Mouse (Mus musculus) CH12.LX (cell line): ENCODE measurements at regions not wholly inside any gene's neighbourhood (a gene's known extent, or its start where the extent isn't known, plus 50 kb on each side); places are given as distances from the start of the nearest gene placed in this dataset.

Source experiments
- DNase-seq: peaks from one replicate; pipeline ENCODE4 v3.0.0-alpha.2; 2013; ENCODE audit errors: extremely low read depth
- H3K27ac ChIP-seq: 2 replicates; pipeline ENCODE4 v1.5.1; 2012; ENCODE audit warnings: low read depth, mild to moderate bottlenecking, control low read depth, moderate library complexity; ENCODE audit not compliant: insufficient read depth
- H3K27me3 ChIP-seq: replicated peaks from 2 replicates; pipeline ENCODE3; 2012; ENCODE audit warnings: inconsistent platforms
- H3K36me3 ChIP-seq, 2 experiments: replicated peaks in 1 of 2; 2 replicates each; pipeline versions ENCODE3 to v1.6.1; 2012; ENCODE audit warnings: inconsistent platforms in 1 of 2, low read length in 1 of 2, mild to moderate bottlenecking in 1 of 2, mixed read lengths in 1 of 2, moderate library complexity in 1 of 2; ENCODE audit not compliant: control insufficient read depth in 1 of 2, insufficient read depth in 1 of 2
- H3K4me1 ChIP-seq, 2 experiments: 2 replicates each; pipeline ENCODE4 v1.6.1; 2012; ENCODE audit warnings: inconsistent platforms in 1 of 2, moderate library complexity in 1 of 2; ENCODE audit not compliant: insufficient read depth in 2 of 2, control insufficient read depth in 1 of 2
- H3K4me2 ChIP-seq: 2 replicates; pipeline ENCODE4 v1.6.1; 2012; ENCODE audit warnings: low read depth, mild to moderate bottlenecking, control low read depth; ENCODE audit not compliant: poor library complexity, insufficient read depth, severe bottlenecking
- H3K4me3 ChIP-seq, 3 experiments: fragments of 150-350 bp in 1 of 3; sonication (generic) in 1 of 3; replicated peaks in 1 of 3; 2 replicates each; pipeline versions ENCODE3 to v1.5.1; 2011 to 2012; ENCODE audit warnings: low read depth in 2 of 3, low read length in 2 of 3, mild to moderate bottlenecking in 2 of 3, moderate library complexity in 2 of 3, control low read depth in 1 of 3, improper control_type of control experiment in 1 of 3, inconsistent platforms in 1 of 3, mixed read lengths in 1 of 3; ENCODE audit not compliant: poor library complexity in 1 of 3
- H3K79me2 ChIP-seq: replicated peaks from 2 replicates; pipeline ENCODE4 v1.6.1; 2012; ENCODE audit warnings: mild to moderate bottlenecking, moderate library complexity; ENCODE audit not compliant: control insufficient read depth, poor library complexity, insufficient read depth, severe bottlenecking; ENCODE audit errors: extremely low read depth
- H3K9ac ChIP-seq: 2 replicates; pipeline ENCODE4 v1.6.1; 2012; ENCODE audit warnings: low read depth, mild to moderate bottlenecking, control low read depth, moderate library complexity; ENCODE audit not compliant: insufficient read depth
- H3K9me3 ChIP-seq: replicated peaks from 2 replicates; pipeline ENCODE3; 2012; ENCODE audit warnings: low read length, inconsistent platforms, mixed read lengths
- BHLHE40 ChIP-seq: IDR thresholded peaks from 2 replicates; pipeline ENCODE4 v1.6.1; 2011; ENCODE audit warnings: mild to moderate bottlenecking, low read depth, low read length, improper control_type of control experiment
- CHD1 ChIP-seq: IDR thresholded peaks from 2 replicates; pipeline ENCODE4 v1.6.1; 2012; ENCODE audit warnings: low read depth, low read length, improper control_type of control experiment, inconsistent platforms
- CHD2 ChIP-seq: IDR thresholded peaks from 2 replicates; pipeline ENCODE4 v1.6.1; 2011; ENCODE audit warnings: low read length, improper control_type of control experiment
- E2F4 ChIP-seq: IDR thresholded peaks from 2 replicates; pipeline ENCODE4 v1.6.1; 2011; ENCODE audit warnings: low read depth, low read length, improper control_type of control experiment; ENCODE audit not compliant: insufficient replicate concordance
- ELF1 ChIP-seq: IDR thresholded peaks from 2 replicates; pipeline ENCODE4 v1.6.1; 2014; ENCODE audit warnings: low read depth, mild to moderate bottlenecking, inconsistent platforms, low read length, improper control_type of control experiment
- EP300 ChIP-seq: IDR thresholded peaks from 2 replicates; pipeline ENCODE4 v1.6.1; 2011; ENCODE audit warnings: low read length, improper control_type of control experiment
- GABPA ChIP-seq: IDR thresholded peaks from 2 replicates; pipeline ENCODE4 v1.6.1; 2012; ENCODE audit warnings: low read depth, low read length, improper control_type of control experiment, inconsistent platforms; ENCODE audit not compliant: insufficient replicate concordance
- IRF4 ChIP-seq: IDR thresholded peaks from 2 replicates; pipeline ENCODE4 v1.6.1; 2014; ENCODE audit warnings: low read depth, mild to moderate bottlenecking, inconsistent platforms, low read length, improper control_type of control experiment
- JUND ChIP-seq: conservative IDR thresholded peaks from 2 replicates; pipeline ENCODE4 v1.6.1; 2011; ENCODE audit warnings: low read depth, low read length, improper control_type of control experiment
- KAT2A ChIP-seq: IDR thresholded peaks from 2 replicates; pipeline ENCODE4 v1.6.1; 2012; ENCODE audit warnings: low read length, improper control_type of control experiment, inconsistent platforms; ENCODE audit not compliant: insufficient replicate concordance
- MAX ChIP-seq: IDR thresholded peaks from 2 replicates; pipeline ENCODE4 v1.6.1; 2011; ENCODE audit warnings: low read length, improper control_type of control experiment
- MAZ ChIP-seq: IDR thresholded peaks from 2 replicates; pipeline ENCODE4 v1.6.1; 2012; ENCODE audit warnings: low read depth, mild to moderate bottlenecking, inconsistent platforms, low read length, improper control_type of control experiment, moderate library complexity
- MXI1 ChIP-seq: IDR thresholded peaks from 2 replicates; pipeline ENCODE4 v1.6.1; 2011; ENCODE audit warnings: mild to moderate bottlenecking, low read depth, low read length, improper control_type of control experiment
- MYC ChIP-seq: IDR thresholded peaks from 2 replicates; pipeline ENCODE4 v1.6.1; 2011; ENCODE audit warnings: low read depth, mild to moderate bottlenecking, improper control_type of control experiment, low read length
- NELFE ChIP-seq: IDR thresholded peaks from 2 replicates; pipeline ENCODE4 v1.6.1; 2011; ENCODE audit warnings: low read depth, low read length, improper control_type of control experiment
- PAX5 ChIP-seq: IDR thresholded peaks from 2 replicates; pipeline ENCODE4 v1.6.1; 2012; ENCODE audit warnings: low read length, inconsistent platforms, mixed read lengths
- POLR2A ChIP-seq: IDR thresholded peaks from 2 replicates; pipeline ENCODE4 v1.6.1; 2011; ENCODE audit warnings: low read depth, mild to moderate bottlenecking, improper control_type of control experiment, low read length
- POLR2AphosphoS2 ChIP-seq: IDR thresholded peaks from 2 replicates; pipeline ENCODE4 v1.6.1; 2011; ENCODE audit warnings: low read depth, low read length, improper control_type of control experiment
- RCOR1 ChIP-seq: conservative IDR thresholded peaks from 2 replicates; pipeline ENCODE4 v1.6.1; 2012; ENCODE audit warnings: low read depth, mild to moderate bottlenecking, inconsistent platforms, low read length, improper control_type of control experiment
- SMC3 ChIP-seq: IDR thresholded peaks from 2 replicates; pipeline ENCODE4 v1.6.1; 2011; ENCODE audit warnings: low read depth, low read length, improper control_type of control experiment
- TCF12 ChIP-seq: IDR thresholded peaks from 2 replicates; pipeline ENCODE4 v1.6.1; 2014; ENCODE audit warnings: low read depth, mild to moderate bottlenecking, inconsistent platforms, low read length, improper control_type of control experiment
- UBTF ChIP-seq: IDR thresholded peaks from 2 replicates; pipeline ENCODE4 v1.6.1; 2012; ENCODE audit warnings: low read depth, mild to moderate bottlenecking, inconsistent platforms, low read length, improper control_type of control experiment, moderate library complexity
- USF2 ChIP-seq: conservative IDR thresholded peaks from 2 replicates; pipeline ENCODE4 v1.6.1; 2011; ENCODE audit warnings: low read depth, low read length, improper control_type of control experiment
- ZNF384 ChIP-seq: IDR thresholded peaks from 2 replicates; pipeline ENCODE4 v1.6.1; 2012; ENCODE audit warnings: low read depth, low read length, improper control_type of control experiment, inconsistent platforms
- dilution Hi-C: fragments of 300-500 bp; cut with MboI; formaldehyde crosslinking; loops from 2 replicates; pipeline ENCODE4 v1.14.3; 2020; ENCODE audit warnings: low sequenced_read_pairs; ENCODE audit not compliant: extremely low pct_unique_long_range_greater_than_20kb, extremely low pct_ligation_motif_present
- in situ Hi-C: fragments of 300-500 bp; cut with MboI; formaldehyde crosslinking; loops from 3 replicates; pipeline ENCODE4 v1.14.3; 2019; ENCODE audit warnings: low sequenced_read_pairs, low pct_ligation_motif_present, low pct_unique_long_range_greater_than_20kb, mixed read lengths

- in situ Hi-C loops (no loop called here), dilution Hi-C loops (no loop called here)
- Histone ChIP-seq H3K4me1 (peaks cover 2 to 16% of the 10 kb centered on the region in 2 experiments; a peak in 3 of 4 replicates), H3K9me3 (no peaks in the 10 kb centered on the region), H3K79me2 (no peaks in the 10 kb centered on the region), H3K9ac (no peak overlapping the region), H3K4me3 (no peak overlapping the region), H3K36me3 (no peaks in the 10 kb centered on the region), H3K4me2 (no peak overlapping the region), H3K27me3 (no peaks in the 10 kb centered on the region), H3K27ac (no peak overlapping the region)
- TF ChIP-seq ELF1 (no peak), BHLHE40 (no peak), E2F4 (no peak), PAX5 (no peak), MXI1 (no peak), JUND (no peak), MAZ (no peak), CHD1 (no peak), USF2 (no peak), GABPA (no peak), EP300 (no peak), UBTF (no peak), MAX (no peak), POLR2A (no peak), IRF4 (no peak), ZNF384 (no peak), MYC (no peak), CHD2 (no peak), TCF12 (no peak)
- no peak for DNase-seq
Measured at GRCm38 (mm10) chr15:85661393-85661690, 73.4 kb upstream of the Ppara start.

- H3K4me3 ChIP-seq = no peak overlapping the region
- H3K4me1 ChIP-seq = peaks cover 2 to 14% of the 10 kb centered on the region in 2 experiments; a peak in 3 of 4 replicates
- dilution Hi-C loops = no loop called here
- no peaks in the 10 kb centered on the region for H3K9me3 ChIP-seq
- no peak overlapping the region for H3K27ac ChIP-seq
- H3K27me3 ChIP-seq = no peaks in the 10 kb centered on the region
- TF ChIP-seq SMC3 (no peak), POLR2AphosphoS2 (no peak), MAZ (no peak), EP300 (no peak), POLR2A (no peak), E2F4 (no peak), GABPA (no peak), NELFE (no peak), KAT2A (no peak), RCOR1 (no peak), JUND (no peak), IRF4 (no peak), PAX5 (no peak)
- H3K9ac ChIP-seq = no peak overlapping the region
- H3K4me2 ChIP-seq = no peak overlapping the region
- in situ Hi-C loops = no loop called here
- no peaks in the 10 kb centered on the region for H3K79me2 ChIP-seq
- no peak for DNase-seq
- H3K36me3 ChIP-seq = no peaks in the 10 kb centered on the region
Measured at GRCm38 (mm10) chr15:85661771-85662170, 73.0 kb upstream of the Ppara start.
